Mouse (Mus musculus): Measurements from ENCODE around the gene Nfix. TPM values are rescaled to one million over a fixed set of nuclear protein-coding genes. Genes with fewer than 3 reads are reported as not detected.
A peak's percentile ranks its signal among the peaks of the same experiment; 100 is the strongest.

Gene Nfix
- polyA plus RNA-seq, 1 experiment = 98.5 TPM

GRCm38 (mm10) chr8:84785506-84785755 lies 14.7 kb downstream of the Nfix start:
- TF ChIP-seq CTCF (IDR thresholded peaks at IDR 0.05; ENCODE audit: borderline replicate concordance, insufficient read depth, low read depth, low read length) (no peak), POLR2A (IDR thresholded peaks at IDR 0.05; ENCODE audit: borderline replicate concordance, insufficient read depth, low read length) (no peak)
- Histone ChIP-seq H3K4me3 (replicated peaks; ENCODE audit: insufficient read depth, low read depth, low read length) (peak overlapping the region; percentile 64), H3K27me3 (ENCODE audit: control insufficient read depth, insufficient read depth, low read length) (no peaks in the 10 kb centered on the region), H3K4me1 (ENCODE audit: control insufficient read depth, insufficient read depth, low read length) (peaks cover 71% of the 10 kb centered on the region), H3K27ac (ENCODE audit: insufficient read depth, low read length) (peak overlapping the region; percentile 92)
- 33% methylated on average over 11 of the region's 11 CpGs for WGBS
- no peak for DNase-seq

DNA sequence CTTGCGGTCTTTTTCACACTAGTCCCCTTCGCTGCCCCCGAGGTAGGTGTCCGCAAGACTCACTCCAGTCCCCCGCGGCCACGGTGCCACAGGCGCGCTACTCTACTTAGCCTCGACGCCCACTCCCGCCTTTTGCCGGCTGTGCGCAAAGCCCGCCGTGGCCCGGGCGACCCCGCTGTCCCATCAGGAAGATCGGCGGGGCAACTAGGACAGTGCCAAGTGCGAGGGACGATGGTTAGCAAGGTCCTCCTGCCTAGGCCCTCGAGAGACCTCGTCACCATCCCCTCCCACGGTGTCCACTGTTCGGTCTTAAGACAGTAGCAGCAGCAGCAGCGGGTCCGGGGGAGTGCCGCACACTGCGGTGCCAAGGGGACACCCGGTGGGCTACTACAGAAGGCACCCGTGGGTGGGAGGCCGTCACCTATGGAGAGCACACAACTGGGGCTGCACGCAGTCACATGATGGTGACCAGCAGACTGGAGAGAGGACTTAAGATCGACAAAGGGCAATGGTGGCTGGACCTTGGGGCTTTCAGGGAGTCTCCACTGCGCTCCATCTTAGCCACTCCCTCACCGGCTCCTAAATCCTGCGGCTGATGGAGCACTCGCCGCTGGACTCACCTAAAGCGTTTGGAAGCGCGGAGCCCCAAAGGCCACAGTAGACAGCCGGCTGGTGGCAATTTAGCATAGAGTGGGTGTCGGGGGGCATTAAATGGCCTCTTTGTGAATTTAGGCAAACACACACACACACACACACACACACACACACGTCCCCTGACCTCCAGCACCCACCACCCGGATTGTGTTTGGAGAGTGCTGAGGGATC lies 15.3 kb downstream of the Nfix start:
- 7% methylated on average over 48 of the region's 48 CpGs for WGBS
- Histone ChIP-seq H3K27me3 (ENCODE audit: control insufficient read depth, insufficient read depth, low read length) (no peaks in the 10 kb centered on the region), H3K4me3 (replicated peaks; ENCODE audit: insufficient read depth, low read depth, low read length) (peak overlapping the region; percentile 64), H3K4me1 (ENCODE audit: control insufficient read depth, insufficient read depth, low read length) (peaks cover 68% of the 10 kb centered on the region), H3K27ac (ENCODE audit: insufficient read depth, low read length) (peak overlapping the region; percentile 92)
- peak; percentile 53 to 81 for DNase-seq
- TF ChIP-seq POLR2A (IDR thresholded peaks at IDR 0.05; ENCODE audit: borderline replicate concordance, insufficient read depth, low read length) (no peak), CTCF (IDR thresholded peaks at IDR 0.05; ENCODE audit: borderline replicate concordance, insufficient read depth, low read depth, low read length) (no peak)

DNA sequence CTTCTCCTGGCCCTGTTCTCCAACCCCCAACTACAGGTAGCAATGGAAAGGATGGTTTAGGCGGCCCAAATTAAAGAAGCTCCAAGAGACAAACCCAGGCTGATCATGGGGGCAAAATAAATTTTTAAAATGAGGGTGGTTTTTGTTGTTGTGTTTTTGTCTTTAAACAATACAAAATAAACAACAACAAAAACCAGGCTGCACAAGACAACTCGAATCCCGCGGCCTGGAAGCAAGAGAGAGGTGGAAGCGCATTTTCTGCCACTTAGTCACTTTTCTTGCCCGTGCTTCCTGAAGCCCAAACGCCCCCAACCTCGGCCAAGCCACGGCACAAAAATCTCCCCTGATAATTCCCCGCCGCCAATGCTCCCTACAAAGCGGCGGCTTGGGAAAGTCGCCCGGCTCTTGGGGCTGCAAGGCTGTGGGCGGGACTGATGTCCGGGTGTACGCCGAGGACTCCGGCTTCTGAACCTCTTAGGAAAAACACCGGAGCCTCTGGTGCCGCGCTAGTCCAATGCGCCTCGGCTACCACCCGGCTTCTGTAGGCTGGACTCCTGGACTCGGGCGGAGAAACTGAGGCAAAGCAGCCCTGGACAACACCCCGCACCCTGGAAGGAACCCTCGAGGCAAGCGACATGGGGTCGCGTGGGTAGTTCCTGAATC lies 16.1 kb downstream of the Nfix start:
- H3K27me3 ChIP-seq (ENCODE audit: control insufficient read depth, insufficient read depth, low read length) = no peaks in the 10 kb centered on the region
- peak overlapping the region; percentile 92 for H3K27ac ChIP-seq (ENCODE audit: insufficient read depth, low read length)
- peak in 1 of 2 experiments; percentile 77 for DNase-seq
- TF ChIP-seq POLR2A (IDR thresholded peaks at IDR 0.05; ENCODE audit: borderline replicate concordance, insufficient read depth, low read length) (no peak), CTCF (IDR thresholded peaks at IDR 0.05; ENCODE audit: borderline replicate concordance, insufficient read depth, low read depth, low read length) (no peak)
- peak overlapping the region; percentile 64 for H3K4me3 ChIP-seq (replicated peaks; ENCODE audit: insufficient read depth, low read depth, low read length)
- WGBS = 7% methylated on average over 33 of the region's 33 CpGs
- peaks cover 68% of the 10 kb centered on the region for H3K4me1 ChIP-seq (ENCODE audit: control insufficient read depth, insufficient read depth, low read length)

DNA sequence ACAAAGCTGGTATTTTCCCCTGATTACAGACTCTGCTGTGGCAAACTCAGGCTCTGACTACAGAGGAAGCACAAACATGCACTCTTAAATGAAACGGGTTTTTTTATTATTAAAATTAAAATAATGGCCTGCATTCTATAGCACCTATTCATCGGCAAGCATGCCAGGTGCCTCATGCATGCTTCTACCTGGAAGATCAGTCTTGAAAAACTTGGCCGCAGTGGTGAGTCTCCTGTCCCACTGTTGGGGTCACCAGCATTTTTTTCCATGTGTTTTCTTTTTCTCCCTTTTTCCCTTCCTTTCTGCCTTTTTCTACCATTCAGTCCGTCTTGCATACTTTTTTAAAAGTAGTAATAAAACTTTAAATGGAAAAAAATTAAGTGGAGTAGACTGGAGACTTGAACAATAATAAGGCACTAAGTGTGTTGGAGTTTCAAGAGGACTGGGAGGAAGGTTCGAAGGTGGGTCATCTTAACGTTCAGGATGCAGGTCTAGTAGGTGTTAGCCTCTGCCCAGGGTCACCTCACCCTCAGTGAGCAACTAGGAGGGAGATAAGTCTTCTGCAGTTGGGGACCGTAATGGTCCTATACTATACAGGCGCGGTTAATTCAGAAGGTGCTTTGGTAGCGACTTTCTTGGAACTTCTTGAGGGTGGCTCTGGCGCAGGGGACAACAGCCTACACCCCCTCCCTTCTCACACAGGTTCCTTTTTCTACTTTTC lies 16.8 kb downstream of the Nfix start:
- H3K4me3 ChIP-seq (replicated peaks; ENCODE audit: insufficient read depth, low read depth, low read length) = no peak overlapping the region
- peak overlapping the region; percentile 92 for H3K27ac ChIP-seq (ENCODE audit: insufficient read depth, low read length)
- H3K4me1 ChIP-seq (ENCODE audit: control insufficient read depth, insufficient read depth, low read length) = peaks cover 68% of the 10 kb centered on the region
- TF ChIP-seq POLR2A (IDR thresholded peaks at IDR 0.05; ENCODE audit: borderline replicate concordance, insufficient read depth, low read length) (no peak), CTCF (IDR thresholded peaks at IDR 0.05; ENCODE audit: borderline replicate concordance, insufficient read depth, low read depth, low read length) (no peak)
- WGBS = 46% methylated on average over 11 of the region's 11 CpGs
- peak in 1 of 2 experiments; percentile 43 for DNase-seq
- H3K27me3 ChIP-seq (ENCODE audit: control insufficient read depth, insufficient read depth, low read length) = no peaks in the 10 kb centered on the region

- Histone ChIP-seq H3K27me3 (ENCODE audit: control insufficient read depth, insufficient read depth, low read length) (no peaks in the 10 kb centered on the region), H3K4me3 (replicated peaks; ENCODE audit: insufficient read depth, low read depth, low read length) (no peak overlapping the region), H3K27ac (ENCODE audit: insufficient read depth, low read length) (peak overlapping the region; percentile 80), H3K4me1 (ENCODE audit: control insufficient read depth, insufficient read depth, low read length) (peaks cover 67% of the 10 kb centered on the region)
- DNase-seq = peak; percentile 66 to 67
- 29% methylated on average over 10 of the region's 10 CpGs for WGBS
- TF ChIP-seq CTCF (IDR thresholded peaks at IDR 0.05; ENCODE audit: borderline replicate concordance, insufficient read depth, low read depth, low read length) (no peak), POLR2A (IDR thresholded peaks at IDR 0.05; ENCODE audit: borderline replicate concordance, insufficient read depth, low read length) (no peak)
Measured at GRCm38 (mm10) chr8:84782680-84783079, 17.5 kb downstream of the Nfix start.

DNA sequence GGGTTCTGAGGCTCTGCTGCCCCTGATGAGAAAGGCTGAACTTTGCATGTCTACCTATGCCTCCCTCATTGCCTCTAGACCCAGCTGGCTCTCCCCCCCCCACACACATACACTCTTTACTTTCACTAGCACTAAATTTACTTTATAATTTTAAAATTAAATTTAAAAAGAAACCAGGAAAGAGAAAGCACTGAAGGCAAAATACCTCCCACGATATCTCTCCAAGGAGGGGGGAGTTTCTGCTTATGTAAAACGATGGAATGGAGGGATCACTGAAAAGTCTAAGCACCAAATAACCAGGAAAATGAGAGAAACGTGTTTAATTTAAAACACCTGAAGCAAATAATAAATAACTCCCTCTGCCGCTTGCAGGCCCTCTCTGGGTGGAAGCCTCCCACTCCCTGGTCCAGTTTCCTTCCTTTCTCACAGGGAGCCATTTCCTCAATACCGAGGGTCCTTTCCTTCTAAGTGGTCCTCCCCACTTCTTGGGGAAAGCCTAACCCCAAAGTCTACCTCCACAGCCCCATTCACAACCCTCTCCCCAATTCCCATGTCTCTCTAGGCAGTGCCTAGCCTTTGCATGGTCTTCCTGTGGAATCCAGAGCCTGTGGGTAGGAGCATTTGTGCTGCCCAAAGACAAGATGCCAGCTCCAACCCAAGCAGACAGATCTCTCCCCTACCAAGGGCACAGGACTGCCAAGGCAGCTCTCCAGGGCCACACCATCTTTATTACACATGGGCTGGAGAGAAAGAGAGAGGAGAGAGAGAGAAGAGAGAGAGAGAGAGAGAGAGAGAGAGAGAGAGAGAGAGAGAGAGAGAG lies 18.2 kb downstream of the Nfix start:
- DNase-seq = peak; percentile 52 to 63
- H3K27me3 ChIP-seq (ENCODE audit: control insufficient read depth, insufficient read depth, low read length) = no peaks in the 10 kb centered on the region
- H3K4me3 ChIP-seq (replicated peaks; ENCODE audit: insufficient read depth, low read depth, low read length) = no peak overlapping the region
- TF ChIP-seq CTCF (IDR thresholded peaks at IDR 0.05; ENCODE audit: borderline replicate concordance, insufficient read depth, low read depth, low read length) (no peak), POLR2A (IDR thresholded peaks at IDR 0.05; ENCODE audit: borderline replicate concordance, insufficient read depth, low read length) (no peak)
- 31% methylated on average over 5 of the region's 5 CpGs for WGBS
- H3K27ac ChIP-seq (ENCODE audit: insufficient read depth, low read length) = peak overlapping the region; percentile 85
- H3K4me1 ChIP-seq (ENCODE audit: control insufficient read depth, insufficient read depth, low read length) = peaks cover 59% of the 10 kb centered on the region

Measured in cerebellum, adult 2 months (tissue).